Mouse (Mus musculus) ES-E14 (cell line): ENCODE measurements at regions not wholly inside any gene's neighbourhood (a gene's known extent, or its start where the extent isn't known, plus 50 kb on each side); places are given as distances from the start of the nearest gene placed in this dataset.

Experiments used
- MAFK ChIP-seq: IDR thresholded peaks from 2 replicates; pipeline ENCODE4 v1.6.1; 2014; ENCODE audit warnings: mild to moderate bottlenecking, low read depth, low read length, inconsistent platforms; ENCODE audit not compliant: insufficient read depth
- ZNF384 ChIP-seq: IDR thresholded peaks from 2 replicates; pipeline ENCODE4 v1.6.1; 2012; ENCODE audit warnings: low read depth, low read length, inconsistent platforms

- TF ChIP-seq ZNF384 (no peak), MAFK (no peak)
These were observed 171.7 kb downstream of the Btg1 start for GRCm38 (mm10) chr10:96788352-96789016.
